Mouse (Mus musculus) B cell, adult 67 days (primary cell): ENCODE results near the gene Ykt6. TPM values are rescaled to one million over a fixed set of nuclear protein-coding genes. Genes with fewer than 3 reads are reported as not detected.

Source experiments
- total RNA-seq, 2 experiments: library from RNA; stranded (reverse); gene quantifications; 4 replicates each; pipeline ENCODE4 v1.2.4; 2023

Ykt6 gene
- total RNA-seq = 10 to 100 TPM; 61.0 to 75.1 TPM

GRCm38 (mm10) chr11:5955546-5956276 is at the start of gene Ykt6:
TSS of gene Ykt6 (plus strand) at chr11:5955693.

DNA sequence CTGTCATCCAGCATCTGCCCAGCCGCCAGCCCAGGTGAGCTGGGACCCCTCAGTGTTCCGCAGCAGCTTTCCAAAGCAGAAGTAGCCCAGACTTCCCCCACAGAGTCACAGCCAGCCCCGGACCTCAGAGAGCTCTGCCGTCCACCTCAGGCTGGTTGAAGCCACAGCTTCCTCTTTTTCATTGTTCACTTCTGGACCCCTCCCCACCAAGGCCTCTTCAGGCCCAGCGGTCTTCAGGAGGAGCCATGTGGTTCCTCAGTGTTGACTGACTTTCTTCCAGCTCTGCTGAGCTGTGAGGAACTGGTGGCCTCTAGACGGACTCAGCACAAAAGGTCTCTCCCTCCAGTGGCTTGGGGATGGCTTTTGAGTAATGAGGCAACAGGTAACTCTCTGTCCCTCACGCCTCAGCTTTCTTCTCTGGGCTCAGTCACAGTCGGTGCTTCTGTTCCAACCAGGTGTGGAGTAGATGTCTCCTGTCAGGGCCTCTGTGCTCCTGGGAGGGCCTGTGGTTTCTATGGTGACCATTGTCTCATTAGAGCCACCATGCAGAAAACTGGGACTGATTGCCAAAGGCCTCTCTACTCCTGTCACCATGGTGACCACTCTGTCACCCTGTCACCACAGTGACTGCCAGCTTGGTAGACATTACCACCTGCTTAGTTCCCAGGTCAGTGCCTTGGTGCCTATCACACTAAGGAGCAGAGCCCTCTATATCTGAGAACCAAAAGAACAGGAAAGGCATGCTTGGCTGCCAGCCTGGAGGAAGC is 5.7 kb upstream of the Ykt6 start, which contains the start of gene Gck:
TSS of gene Gck (minus strand) at position 496 of the 767 bp plus-strand sequence.

Other genes starting within 250 kb of the Ykt6 start
- 10 to 100 TPM; 63.3 to 63.7 TPM for gene Mrps24, start 240.0 kb upstream of the Ykt6 start, total RNA-seq
- 10 to 100 TPM; 26.2 to 34.2 TPM for gene Urgcp, start 193.3 kb upstream of the Ykt6 start, total RNA-seq
- 100 to 1,000 TPM; 181 to 182 TPM for gene Dbnl, start 167.2 kb upstream of the Ykt6 start, total RNA-seq
- not detected for gene Pgam2, start 152.0 kb upstream of the Ykt6 start, total RNA-seq
- 100 to 1,000 TPM; 103 to 112 TPM for gene Polm, start 117.7 kb upstream of the Ykt6 start, total RNA-seq
- gene Aebp1, start 93.7 kb upstream of the Ykt6 start, total RNA-seq = under 1 TPM in 1 of 2 experiments, not detected in 1; 0.44 TPM
- 10 to 100 TPM; 47.4 to 50.0 TPM for gene Pold2, start 77.4 kb upstream of the Ykt6 start, total RNA-seq
- not detected for gene Myl7, start 56.9 kb upstream of the Ykt6 start, total RNA-seq
- gene Gck, start 5.6 kb upstream of the Ykt6 start, total RNA-seq = not detected
- 1 to 10 TPM in 1 of 2 experiments, under 1 TPM in 1; 0.36 to 1.5 TPM for gene Camk2b, start 110.7 kb downstream of the Ykt6 start, total RNA-seq
- under 1 TPM; 0.44 to 0.56 TPM for gene A730071L15Rik, start 244.3 kb downstream of the Ykt6 start, total RNA-seq
- gene Nudcd3, start 244.7 kb downstream of the Ykt6 start, total RNA-seq = 10 to 100 TPM; 60.0 to 64.6 TPM